Mouse (Mus musculus): ENCODE results near the gene Gcnt2.

Gcnt2 gene

GRCm38 (mm10) chr13:40859652-40860399 lies at the start of gene Gcnt2:
Gcnt2 (plus strand) TSS chr13:40859754.
- ATAC-seq (ENCODE audit: low TSS enrichment), result peak; percentile 77

GRCm38 (mm10) chr13:40820617-40821016 lies 38.9 kb upstream of the Gcnt2 start:
- ATAC-seq (ENCODE audit: low TSS enrichment), result no peak

- no peak for ATAC-seq (ENCODE audit: low TSS enrichment)
Measured at GRCm38 (mm10) chr13:40821911-40822310, 37.6 kb upstream of the Gcnt2 start.

GRCm38 (mm10) chr13:40841146-40841787 lies 18.3 kb upstream of the Gcnt2 start:
- no peak for ATAC-seq (ENCODE audit: low TSS enrichment)

- ATAC-seq (ENCODE audit: low TSS enrichment), result no peak
Measured at GRCm38 (mm10) chr13:40842141-40842540, 17.4 kb upstream of the Gcnt2 start.

- peak; percentile 95 for ATAC-seq (ENCODE audit: low TSS enrichment)
Measured at GRCm38 (mm10) chr13:40843418-40844067, 16.0 kb upstream of the Gcnt2 start.

GRCm38 (mm10) chr13:40844144-40844543 lies 15.4 kb upstream of the Gcnt2 start:
- no peak for ATAC-seq (ENCODE audit: low TSS enrichment)

- no peak for ATAC-seq (ENCODE audit: low TSS enrichment)
Measured at GRCm38 (mm10) chr13:40845951-40846350, 13.6 kb upstream of the Gcnt2 start.

- ATAC-seq (ENCODE audit: low TSS enrichment), result no peak
Measured at GRCm38 (mm10) chr13:40846375-40846774, 13.2 kb upstream of the Gcnt2 start.

GRCm38 (mm10) chr13:40847898-40848297 lies 11.7 kb upstream of the Gcnt2 start:
- peak; percentile 50; the same call in 1 of the 2 replicates for ATAC-seq (ENCODE audit: low TSS enrichment)

GRCm38 (mm10) chr13:40850686-40851085 lies 8.9 kb upstream of the Gcnt2 start:
- ATAC-seq (ENCODE audit: low TSS enrichment), result no peak

GRCm38 (mm10) chr13:40851281-40851680 lies 8.3 kb upstream of the Gcnt2 start:
- ATAC-seq (ENCODE audit: low TSS enrichment), result no peak

- no peak for ATAC-seq (ENCODE audit: low TSS enrichment)
Measured at GRCm38 (mm10) chr13:40851961-40852360, 7.6 kb upstream of the Gcnt2 start.

- no peak for ATAC-seq (ENCODE audit: low TSS enrichment)
Measured at GRCm38 (mm10) chr13:40852791-40853190, 6.8 kb upstream of the Gcnt2 start.

- ATAC-seq (ENCODE audit: low TSS enrichment), result no peak
Measured at GRCm38 (mm10) chr13:40853842-40854241, 5.7 kb upstream of the Gcnt2 start.

- peak; percentile 96 for ATAC-seq (ENCODE audit: low TSS enrichment)
Measured at GRCm38 (mm10) chr13:40854451-40855058, 5.0 kb upstream of the Gcnt2 start.

- ATAC-seq (ENCODE audit: low TSS enrichment), result no peak
Measured at GRCm38 (mm10) chr13:40855266-40855665, 4.3 kb upstream of the Gcnt2 start.

GRCm38 (mm10) chr13:40856786-40857185 lies 2.8 kb upstream of the Gcnt2 start:
- no peak for ATAC-seq (ENCODE audit: low TSS enrichment)

GRCm38 (mm10) chr13:40857281-40857818 lies 2.2 kb upstream of the Gcnt2 start:
- ATAC-seq (ENCODE audit: low TSS enrichment), result no peak

GRCm38 (mm10) chr13:40859225-40859624 lies 329 bp upstream of the Gcnt2 start:
- ATAC-seq (ENCODE audit: low TSS enrichment), result no peak; the same call in 1 of the 2 replicates

GRCm38 (mm10) chr13:40863006-40863405 lies 3.5 kb downstream of the Gcnt2 start:
- ATAC-seq (ENCODE audit: low TSS enrichment), result no peak

All from frontal cortex, adult (tissue).